Mouse (Mus musculus): ENCODE results near the gene Cog5. TPM values are rescaled to one million over a fixed set of nuclear protein-coding genes. Genes with fewer than 3 reads are reported as not detected.

Cog5 gene
- polyA plus RNA-seq, 1 experiment from 2014 or later, result 7.6 TPM

DNA sequence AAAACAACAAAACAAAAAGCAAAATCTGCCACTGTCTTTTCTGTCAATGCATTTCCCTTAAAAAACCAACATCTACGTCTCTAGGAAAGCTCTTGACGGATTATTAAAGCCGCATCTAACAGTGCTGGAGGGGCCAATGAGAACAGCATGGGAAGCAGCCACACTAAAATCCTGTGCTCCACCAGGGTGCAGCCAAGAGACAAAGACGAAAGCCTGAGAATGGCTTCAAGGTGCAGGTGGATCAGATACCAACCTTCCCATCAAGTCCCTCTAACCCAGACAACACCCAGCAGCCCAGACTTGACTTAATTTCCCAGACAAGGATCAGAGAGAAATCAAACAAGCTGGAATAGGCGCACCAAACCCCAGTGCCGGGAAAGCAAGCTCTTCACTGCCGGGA, 321.9 kb downstream of the Cog5 start:
- no peak overlapping the region for H3K27ac ChIP-seq (ENCODE audit: low read length)
- WGBS (ENCODE audit: insufficient replicate concordance), result 61% methylated on average over 7 of the region's 7 CpGs
- H3K9me3 ChIP-seq (replicated peaks; ENCODE audit: control insufficient read depth, low read length), result no peaks in the 10 kb centered on the region
- no peak for ATAC-seq (ENCODE audit: low read depth)
- no peak overlapping the region for H3K9ac ChIP-seq (ENCODE audit: low read depth, low read length)
- peaks cover 26% of the 10 kb centered on the region for H3K36me3 ChIP-seq (ENCODE audit: control insufficient read depth, insufficient read depth)
- H3K27me3 ChIP-seq (ENCODE audit: control insufficient read depth, insufficient read depth, low read depth, low read length), result no peaks in the 10 kb centered on the region
- H3K4me2 ChIP-seq (ENCODE audit: low read depth, low read length), result no peak overlapping the region
- H3K4me3 ChIP-seq (ENCODE audit: low read depth, low read length), result no peak overlapping the region
- peaks cover 11% of the 10 kb centered on the region for H3K4me1 ChIP-seq (ENCODE audit: control insufficient read depth, low read depth, low read length)

GRCm38 (mm10) chr12:31977613-31978195, 323.0 kb downstream of the Cog5 start:
- H3K4me3 ChIP-seq (ENCODE audit: low read depth, low read length), result no peak overlapping the region
- ATAC-seq (ENCODE audit: low read depth), result no peak
- no peaks in the 10 kb centered on the region for H3K9me3 ChIP-seq (replicated peaks; ENCODE audit: control insufficient read depth, low read length)
- 84% methylated on average over 12 of the region's 12 CpGs for WGBS (ENCODE audit: insufficient replicate concordance)
- peaks cover 18% of the 10 kb centered on the region for H3K36me3 ChIP-seq (ENCODE audit: control insufficient read depth, insufficient read depth)
- no peak overlapping the region for H3K9ac ChIP-seq (ENCODE audit: low read depth, low read length)
- no peaks in the 10 kb centered on the region for H3K27me3 ChIP-seq (ENCODE audit: control insufficient read depth, insufficient read depth, low read depth, low read length)
- H3K4me2 ChIP-seq (ENCODE audit: low read depth, low read length), result no peak overlapping the region
- no peak overlapping the region for H3K27ac ChIP-seq (ENCODE audit: low read length)
- peaks cover 11% of the 10 kb centered on the region for H3K4me1 ChIP-seq (ENCODE audit: control insufficient read depth, low read depth, low read length)

- Histone ChIP-seq H3K27ac (ENCODE audit: low read length) (no peak overlapping the region), H3K4me2 (ENCODE audit: low read depth, low read length) (no peak overlapping the region), H3K9me3 (replicated peaks; ENCODE audit: control insufficient read depth, low read length) (no peaks in the 10 kb centered on the region), H3K36me3 (ENCODE audit: control insufficient read depth, insufficient read depth) (peaks cover 9% of the 10 kb centered on the region; the same call in 1 of the 2 replicates), H3K9ac (ENCODE audit: low read depth, low read length) (no peak overlapping the region), H3K27me3 (ENCODE audit: control insufficient read depth, insufficient read depth, low read depth, low read length) (no peaks in the 10 kb centered on the region), H3K4me3 (ENCODE audit: low read depth, low read length) (no peak overlapping the region), H3K4me1 (ENCODE audit: control insufficient read depth, low read depth, low read length) (no peaks in the 10 kb centered on the region)
- ATAC-seq (ENCODE audit: low read depth), result no peak
- WGBS (ENCODE audit: insufficient replicate concordance), result 87% methylated on average over 7 of the region's 7 CpGs
These were observed 328.6 kb downstream of the Cog5 start for GRCm38 (mm10) chr12:31983238-31983637.

DNA sequence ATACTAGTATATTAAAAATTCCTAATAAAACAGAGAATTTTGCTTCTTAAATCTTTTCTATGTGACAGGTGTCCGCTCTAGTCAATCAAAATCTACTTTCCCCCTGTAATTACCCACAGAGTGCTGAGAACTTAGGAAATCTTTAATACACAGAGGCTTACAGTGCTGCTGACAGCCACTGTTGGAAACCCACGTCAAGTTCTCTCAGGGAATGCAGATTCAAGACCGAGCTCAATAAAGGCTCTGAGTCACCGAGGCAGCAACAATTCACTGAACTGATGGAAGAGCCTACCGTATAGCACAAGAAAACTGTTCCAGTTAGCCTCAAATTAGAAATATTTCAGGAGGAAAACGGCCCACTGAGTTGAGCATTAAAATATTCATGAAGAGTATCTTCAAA, 329.1 kb downstream of the Cog5 start:
- Histone ChIP-seq H3K4me3 (ENCODE audit: low read depth, low read length) (no peak overlapping the region), H3K27me3 (ENCODE audit: control insufficient read depth, insufficient read depth, low read depth, low read length) (no peaks in the 10 kb centered on the region), H3K4me2 (ENCODE audit: low read depth, low read length) (no peak overlapping the region), H3K9me3 (replicated peaks; ENCODE audit: control insufficient read depth, low read length) (no peaks in the 10 kb centered on the region), H3K4me1 (ENCODE audit: control insufficient read depth, low read depth, low read length) (no peaks in the 10 kb centered on the region), H3K36me3 (ENCODE audit: control insufficient read depth, insufficient read depth) (peaks cover 9% of the 10 kb centered on the region; the same call in 1 of the 2 replicates), H3K9ac (ENCODE audit: low read depth, low read length) (no peak overlapping the region), H3K27ac (ENCODE audit: low read length) (no peak overlapping the region)
- WGBS (ENCODE audit: insufficient replicate concordance), result 84% methylated on average over 6 of the region's 6 CpGs
- no peak for ATAC-seq (ENCODE audit: low read depth)

DNA sequence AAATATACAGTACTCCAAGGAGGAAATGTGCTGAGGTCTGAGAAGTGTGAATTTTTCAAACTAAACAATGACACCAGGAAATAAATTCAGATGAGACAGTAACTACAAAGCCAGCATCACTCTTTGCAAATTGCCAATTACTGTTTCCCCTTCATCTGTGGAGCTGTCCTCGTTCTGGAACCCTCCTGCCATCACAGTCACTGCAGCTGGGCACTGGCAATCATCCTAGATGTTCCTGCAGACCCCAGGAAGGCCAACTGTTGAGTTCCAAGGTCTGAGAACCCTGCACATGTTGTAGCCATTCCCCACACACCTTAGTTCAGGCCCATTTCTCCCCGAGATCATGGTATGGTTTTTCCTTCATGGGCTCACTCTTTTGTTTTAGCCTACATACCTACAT, 329.5 kb downstream of the Cog5 start:
- ATAC-seq (ENCODE audit: low read depth), result no peak
- no peak overlapping the region for H3K27ac ChIP-seq (ENCODE audit: low read length)
- WGBS (ENCODE audit: insufficient replicate concordance), result 52% methylated on average over 2 of the region's 2 CpGs
- no peaks in the 10 kb centered on the region for H3K27me3 ChIP-seq (ENCODE audit: control insufficient read depth, insufficient read depth, low read depth, low read length)
- peaks cover 7% of the 10 kb centered on the region; the same call in 1 of the 2 replicates for H3K36me3 ChIP-seq (ENCODE audit: control insufficient read depth, insufficient read depth)
- no peaks in the 10 kb centered on the region for H3K9me3 ChIP-seq (replicated peaks; ENCODE audit: control insufficient read depth, low read length)
- no peak overlapping the region for H3K4me3 ChIP-seq (ENCODE audit: low read depth, low read length)
- no peaks in the 10 kb centered on the region for H3K4me1 ChIP-seq (ENCODE audit: control insufficient read depth, low read depth, low read length)
- no peak overlapping the region for H3K4me2 ChIP-seq (ENCODE audit: low read depth, low read length)
- no peak overlapping the region for H3K9ac ChIP-seq (ENCODE audit: low read depth, low read length)

GRCm38 (mm10) chr12:31984664-31985063, 330.0 kb downstream of the Cog5 start:
- H3K36me3 ChIP-seq (ENCODE audit: control insufficient read depth, insufficient read depth), result peaks cover 5% of the 10 kb centered on the region; the same call in 1 of the 2 replicates
- 31% methylated on average over 12 of the region's 12 CpGs for WGBS (ENCODE audit: insufficient replicate concordance)

GRCm38 (mm10) chr12:31985738-31986137, 331.1 kb downstream of the Cog5 start:
- Histone ChIP-seq H3K4me2 (ENCODE audit: low read depth, low read length) (no peak overlapping the region), H3K27ac (ENCODE audit: low read length) (no peak overlapping the region), H3K36me3 (ENCODE audit: control insufficient read depth, insufficient read depth) (peaks cover 5% of the 10 kb centered on the region; the same call in 1 of the 2 replicates), H3K9me3 (replicated peaks; ENCODE audit: control insufficient read depth, low read length) (no peaks in the 10 kb centered on the region), H3K4me3 (ENCODE audit: low read depth, low read length) (no peak overlapping the region), H3K9ac (ENCODE audit: low read depth, low read length) (no peak overlapping the region), H3K27me3 (ENCODE audit: control insufficient read depth, insufficient read depth, low read depth, low read length) (no peaks in the 10 kb centered on the region), H3K4me1 (ENCODE audit: control insufficient read depth, low read depth, low read length) (peaks cover 9% of the 10 kb centered on the region)
- 84% methylated on average over 6 of the region's 6 CpGs for WGBS (ENCODE audit: insufficient replicate concordance)
- ATAC-seq (ENCODE audit: low read depth), result no peak

More at GRCm38 (mm10) chr12:31984664-31985063, 330.0 kb downstream of the Cog5 start:
- Histone ChIP-seq H3K4me2 (ENCODE audit: low read depth, low read length) (no peak overlapping the region), H3K27ac (ENCODE audit: low read length) (no peak overlapping the region), H3K27me3 (ENCODE audit: control insufficient read depth, insufficient read depth, low read depth, low read length) (no peaks in the 10 kb centered on the region), H3K4me3 (ENCODE audit: low read depth, low read length) (no peak overlapping the region), H3K9me3 (replicated peaks; ENCODE audit: control insufficient read depth, low read length) (no peaks in the 10 kb centered on the region), H3K9ac (ENCODE audit: low read depth, low read length) (no peak overlapping the region), H3K4me1 (ENCODE audit: control insufficient read depth, low read depth, low read length) (peaks cover under 1% of the 10 kb centered on the region)
- ATAC-seq (ENCODE audit: low read depth), result no peak

GRCm38 (mm10) chr12:31986463-31986862, 331.8 kb downstream of the Cog5 start:
- ATAC-seq (ENCODE audit: low read depth), result no peak
- 68% methylated on average over 2 of the region's 2 CpGs for WGBS (ENCODE audit: insufficient replicate concordance)
- Histone ChIP-seq H3K27ac (ENCODE audit: low read length) (no peak overlapping the region), H3K36me3 (ENCODE audit: control insufficient read depth, insufficient read depth) (peaks cover 5% of the 10 kb centered on the region; the same call in 1 of the 2 replicates), H3K27me3 (ENCODE audit: control insufficient read depth, insufficient read depth, low read depth, low read length) (no peaks in the 10 kb centered on the region), H3K4me1 (ENCODE audit: control insufficient read depth, low read depth, low read length) (peaks cover 9% of the 10 kb centered on the region), H3K9me3 (replicated peaks; ENCODE audit: control insufficient read depth, low read length) (no peaks in the 10 kb centered on the region), H3K9ac (ENCODE audit: low read depth, low read length) (no peak overlapping the region), H3K4me2 (ENCODE audit: low read depth, low read length) (no peak overlapping the region), H3K4me3 (ENCODE audit: low read depth, low read length) (no peak overlapping the region)
